ENCODE assay signal across 24 mouse cellular contexts in the genomic region with DNA sequence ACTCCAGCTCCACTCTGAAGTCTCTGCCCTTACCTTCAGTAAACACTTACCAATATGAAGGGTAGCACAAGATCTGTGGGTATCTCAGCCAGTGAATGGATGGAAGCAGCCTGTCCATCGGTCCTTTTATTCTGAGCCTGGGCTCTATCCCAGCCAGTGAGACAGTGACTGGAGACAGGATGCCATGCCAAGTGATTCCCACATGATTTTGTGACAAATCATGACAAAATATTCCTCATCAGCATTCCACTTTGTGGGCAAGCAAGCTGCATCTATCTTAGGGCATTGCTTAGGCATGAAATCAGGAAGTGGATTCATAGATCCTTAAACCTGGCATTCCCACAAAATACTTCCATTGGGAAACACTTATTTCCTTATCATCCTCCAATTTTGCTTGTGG. TPM values are rescaled to one million over a fixed set of nuclear protein-coding genes. Genes with fewer than 3 reads are reported as not detected.
DNase-seq lines count a peak whose midpoint lies in the region; ATAC-seq and TF ChIP-seq lines count a peak whose summit lies in the region.
"Had no signal": no experiment of that assay in that cellular context is flagged by ENCODE, and none has a peak within 500 bp of the region (broad histone marks: within the 10 kb centered on the region; RNA-seq: fewer than 3 reads in every experiment).

A gene (minus strand): TSS at position 101 of the 400 bp plus-strand sequence.

- no peak within 1 kb of the TSS for H3K27ac ChIP-seq in stomach, postnatal 0 days (replicated peaks)
- no peak within 1 kb of the TSS for H3K27ac ChIP-seq in kidney, adult 2 months (ENCODE audit: insufficient read depth, low read depth, low read length)
- H3K27ac ChIP-seq: embryonic facial prominence, embryonic 10.5 days; embryonic facial prominence, embryonic 12.5 days; forebrain, embryonic 13.5 days; forebrain, embryonic 15.5 days had no signal

- no peaks in the 10 kb centered on the region for H3K36me3 ChIP-seq in C2C12 (ENCODE audit: control insufficient read depth, insufficient read depth)
- no peaks in the 10 kb centered on the region for H3K36me3 ChIP-seq in stomach, postnatal 0 days (ENCODE audit: control insufficient read depth, insufficient read depth, low read length)
- no peaks in the 10 kb centered on the region for H3K36me3 ChIP-seq in kidney, adult 2 months (ENCODE audit: control insufficient read depth, insufficient read depth, low read length)
- H3K36me3 ChIP-seq: embryonic facial prominence, embryonic 10.5 days; embryonic facial prominence, embryonic 12.5 days; forebrain, embryonic 15.5 days had no signal

- no peaks in the 10 kb centered on the region for H3K27me3 ChIP-seq in C2C12 (ENCODE audit: control insufficient read depth, insufficient read depth, insufficient read length)
- H3K27me3 ChIP-seq in stomach, postnatal 0 days (ENCODE audit: control insufficient read depth, insufficient read depth, low read length) = no peaks in the 10 kb centered on the region
- no peaks in the 10 kb centered on the region for H3K27me3 ChIP-seq in kidney, adult 2 months (replicated peaks; ENCODE audit: control insufficient read depth, insufficient read depth, low read length)
- H3K27me3 ChIP-seq: embryonic facial prominence, embryonic 12.5 days; forebrain, embryonic 13.5 days; forebrain, embryonic 15.5 days had no signal

- no peaks in the 10 kb centered on the region for H3K79me2 ChIP-seq in C2C12 (ENCODE audit: control insufficient read depth, insufficient read depth)

- no peak for TF ChIP-seq POLR2A in lung, adult 2 months (IDR thresholded peaks at IDR 0.05; ENCODE audit: borderline replicate concordance, extremely low read depth, low read depth, low read length)
- no peak for TF ChIP-seq POLR2A in kidney, adult 2 months (IDR thresholded peaks at IDR 0.05; ENCODE audit: low read depth, low read length)

- TF ChIP-seq EP300 in stomach, postnatal 0 days (optimal IDR thresholded peaks at IDR 0.05) = no peak

- no peaks in the 10 kb centered on the region for H3K9me3 ChIP-seq in stomach, postnatal 0 days (ENCODE audit: control insufficient read depth, low read length)
- H3K9me3 ChIP-seq: embryonic facial prominence, embryonic 10.5 days; embryonic facial prominence, embryonic 12.5 days; forebrain, embryonic 13.5 days; forebrain, embryonic 15.5 days had no signal

- 82% methylated on average over 1 of the region's 1 CpGs for WGBS in lung, adult 2 months
- 89% methylated on average over 1 of the region's 1 CpGs for WGBS in stomach, postnatal 0 days
- 89% methylated on average over 1 of the region's 1 CpGs for WGBS in kidney, adult 2 months

- no peak for ATAC-seq in stomach, postnatal 0 days (ENCODE audit: low FRiP score, low TSS enrichment)
- ATAC-seq: activated CD4-positive, CD25-positive, alpha-beta regulatory T cell, adult 4 months; forebrain, embryonic 13.5 days; forebrain, embryonic 15.5 days; forebrain, postnatal 0 days; Patski had no signal

- H3K4me3 ChIP-seq in lung, adult 2 months (replicated peaks; ENCODE audit: extremely low read depth, low read depth, low read length) = no peak within 1 kb of the TSS
- H3K4me3 ChIP-seq in C2C12 (ENCODE audit: insufficient read depth, poor library complexity, severe bottlenecking) = no peak within 1 kb of the TSS
- H3K4me3 ChIP-seq in stomach, postnatal 0 days (ENCODE audit: low read depth, low read length) = no peak within 1 kb of the TSS
- H3K4me3 ChIP-seq in kidney, adult 2 months (ENCODE audit: insufficient read depth, low read depth, low read length) = no peak within 1 kb of the TSS
- H3K4me3 ChIP-seq: embryonic facial prominence, embryonic 10.5 days; embryonic facial prominence, embryonic 12.5 days; forebrain, embryonic 13.5 days; forebrain, embryonic 15.5 days had no signal

- no peak for TF ChIP-seq CTCF in lung, adult 2 months (IDR thresholded peaks at IDR 0.05; ENCODE audit: insufficient read depth, low read length)
- no peak for TF ChIP-seq CTCF in C2C12 (IDR thresholded peaks at IDR 0.05; ENCODE audit: control insufficient read depth, insufficient read depth, insufficient read length)
- TF ChIP-seq CTCF in stomach, postnatal 0 days (IDR thresholded peaks at IDR 0.05; ENCODE audit: low read depth) = no peak
- TF ChIP-seq CTCF in kidney, adult 2 months (conservative IDR thresholded peaks at IDR 0.05; ENCODE audit: insufficient read depth, insufficient read length, low read depth, low read length) = no peak

- H3K79me3 ChIP-seq in C2C12 (ENCODE audit: low read depth) = no peaks in the 10 kb centered on the region

- H3K4me1 ChIP-seq in lung, adult 2 months (ENCODE audit: control insufficient read depth, insufficient read depth, low read length) = no peaks in the 10 kb centered on the region
- H3K4me1 ChIP-seq in stomach, postnatal 0 days (replicated peaks; ENCODE audit: control insufficient read depth, insufficient read depth) = no peaks in the 10 kb centered on the region
- H3K4me1 ChIP-seq in kidney, adult 2 months (ENCODE audit: control insufficient read depth, insufficient read depth, low read length) = no peaks in the 10 kb centered on the region
- H3K4me1 ChIP-seq: embryonic facial prominence, embryonic 10.5 days; embryonic facial prominence, embryonic 12.5 days; forebrain, embryonic 13.5 days; forebrain, embryonic 15.5 days had no signal

- no peak within 1 kb of the TSS for H3K4me2 ChIP-seq in stomach, postnatal 0 days (replicated peaks; ENCODE audit: low read depth)
- H3K4me2 ChIP-seq: embryonic facial prominence, embryonic 12.5 days; forebrain, embryonic 13.5 days; forebrain, embryonic 15.5 days had no signal

- H3ac ChIP-seq in C2C12 (ENCODE audit: control insufficient read depth, insufficient read length, low read depth) = no peak within 1 kb of the TSS

- DNase-seq in lung, adult 2 months = no peak
- DNase-seq in lung, postnatal 36 days = no peak
- no peak for DNase-seq in stomach, postnatal 0 days (ENCODE audit: low spot score)
- no peak for DNase-seq in kidney, adult 2 months
- no peak for DNase-seq in embryo, embryonic 11 days
- DNase-seq: adrenal gland, postnatal 10 days; adrenal gland, postnatal 25 days; B cell, adult 2 months; cerebellum, adult 11 months; cerebellum, adult 18-20 months; cerebellum, adult 8-10 months; cerebellum, adult 9-11 months; cerebellum, postnatal 14 days; cerebellum, postnatal 36 days; forebrain, postnatal 0 days had no signal

- H3K9ac ChIP-seq in stomach, postnatal 0 days (ENCODE audit: low read length) = no peak within 1 kb of the TSS
- H3K9ac ChIP-seq: embryonic facial prominence, embryonic 12.5 days; forebrain, embryonic 13.5 days; forebrain, embryonic 15.5 days; forebrain, postnatal 0 days had no signal

TF ChIP-seq in C2C12, 6 proteins besides CTCF, POLR2A, EP300 and RAD21:
- TF ChIP-seq MYOD1 (IDR thresholded peaks at IDR 0.05; ENCODE audit: control insufficient read depth, insufficient read length, low read depth) = no peak
- TF ChIP-seq USF1 (IDR thresholded peaks at IDR 0.05; ENCODE audit: low read depth) = no peak
- no peak for TF ChIP-seq CEBPB (IDR thresholded peaks at IDR 0.05; ENCODE audit: low read depth)

RNA-seq across cellular contexts. Expression of the gene that starts here (rescaled TPM):
- 23.0 TPM in 1 of 2 replicates, not detected in the other for polyA plus RNA-seq in lung, adult 2 months (2012; rRNA removed)
- polyA plus RNA-seq in C2C12 (2012; fragmentation: generic; extraction: Trizol) = 14.2 TPM
- polyA plus RNA-seq in stomach, postnatal 0 days (2015; fragmentation: Nextera tagmentation; extraction: Ambion mirVana) = 307 and 309 TPM in 2 replicates
- not detected in 2 replicates for polyA plus RNA-seq in kidney, adult 2 months (2012; rRNA removed)
- polyA plus RNA-seq: activated CD4-positive, CD25-positive, alpha-beta regulatory T cell, adult 4 months; brain, embryonic 14.5 days; embryonic facial prominence, embryonic 10.5 days; embryonic facial prominence, embryonic 12.5 days; forebrain, embryonic 11.5 days; forebrain, embryonic 13.5 days; forebrain, embryonic 15.5 days; forebrain, postnatal 0 days; Patski had no signal
